Mouse (Mus musculus) frontal cortex, postnatal 10 days (tissue): ENCODE data around the gene Mrps10.
"Not testable (repeated sequence)": the region's sequence is repeated elsewhere in the genome, so short reads cannot be mapped to it uniquely, and the experiment has no call there.

ENCODE experiments used
- DNase-seq, 2 experiments: peaks; one replicate each; pipeline ENCODE4 v3.0.0; 2022; ENCODE audit warnings: low spot score in 2 of 2, mixed read lengths in 1 of 2

Mrps10 gene

GRCm38 (mm10) chr17:47368401-47369086 lies at the start of gene Mrps10:
Gene Mrps10, plus strand, starts transcription at chr17:47368887.
- peak; percentile 80 to 86 for DNase-seq

GRCm38 (mm10) chr17:47318972-47319625 lies 49.6 kb upstream of the Mrps10 start:
- DNase-seq, result no peak

DNA sequence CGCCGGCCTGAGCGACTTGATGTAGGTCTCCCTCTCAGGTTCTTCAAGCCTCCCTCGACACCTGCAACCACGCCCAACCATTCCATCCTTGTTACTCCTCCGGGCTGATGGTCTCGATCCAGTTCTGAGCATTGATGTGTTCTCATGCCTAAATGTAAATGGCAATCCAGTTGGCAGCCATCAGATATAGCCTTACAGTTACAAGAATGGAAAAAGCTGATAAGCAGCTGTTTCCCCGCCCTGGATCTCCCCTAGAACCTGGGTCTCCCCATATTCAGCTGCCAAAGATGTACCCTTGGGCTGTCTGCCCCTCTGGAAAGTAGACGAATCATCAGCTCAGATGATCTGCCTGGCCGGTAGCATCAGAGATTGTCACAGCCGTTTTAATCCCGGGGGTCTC lies 48.9 kb upstream of the Mrps10 start:
- DNase-seq, result no peak

- no peak for DNase-seq
Observed at GRCm38 (mm10) chr17:47322128-47322990, 46.3 kb upstream of the Mrps10 start.

DNA sequence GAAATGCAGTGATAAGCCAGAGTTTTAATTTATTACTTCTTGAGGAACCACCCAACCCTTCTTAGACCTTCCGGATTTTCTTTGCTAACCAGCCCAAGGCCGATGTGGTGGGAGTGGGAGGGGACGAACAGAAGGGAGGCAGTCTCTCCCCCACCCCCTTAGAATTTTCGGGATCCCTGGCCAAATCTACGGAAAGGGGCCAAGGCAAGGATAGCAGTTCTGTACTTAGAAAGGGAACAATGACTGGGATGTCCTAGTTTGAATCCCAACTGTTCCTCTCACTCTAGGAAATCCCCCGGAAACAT lies 45.7 kb upstream of the Mrps10 start:
- DNase-seq, result no peak

- no peak for DNase-seq
Observed at GRCm38 (mm10) chr17:47327559-47327958, 41.1 kb upstream of the Mrps10 start.

DNA sequence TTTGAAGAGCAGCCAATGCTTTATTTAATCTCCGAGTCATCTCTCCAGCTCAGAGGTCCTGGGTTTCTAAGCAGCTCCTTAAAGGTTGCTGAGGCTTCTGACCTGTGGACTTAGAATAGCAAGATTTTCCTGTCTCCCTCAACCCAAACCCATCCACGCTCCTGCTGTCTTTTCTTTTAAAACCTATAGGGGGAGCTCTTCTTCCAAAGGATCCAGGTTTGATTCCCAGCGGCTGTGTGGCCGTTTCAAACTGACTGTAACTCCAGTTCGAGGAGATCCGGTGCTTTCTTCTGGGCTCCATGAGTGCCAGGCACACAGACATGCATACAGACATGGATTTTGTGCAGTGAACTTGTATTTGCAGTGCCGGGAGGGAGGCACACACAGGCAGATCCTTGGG lies 40.7 kb upstream of the Mrps10 start:
- DNase-seq, result no peak

DNA sequence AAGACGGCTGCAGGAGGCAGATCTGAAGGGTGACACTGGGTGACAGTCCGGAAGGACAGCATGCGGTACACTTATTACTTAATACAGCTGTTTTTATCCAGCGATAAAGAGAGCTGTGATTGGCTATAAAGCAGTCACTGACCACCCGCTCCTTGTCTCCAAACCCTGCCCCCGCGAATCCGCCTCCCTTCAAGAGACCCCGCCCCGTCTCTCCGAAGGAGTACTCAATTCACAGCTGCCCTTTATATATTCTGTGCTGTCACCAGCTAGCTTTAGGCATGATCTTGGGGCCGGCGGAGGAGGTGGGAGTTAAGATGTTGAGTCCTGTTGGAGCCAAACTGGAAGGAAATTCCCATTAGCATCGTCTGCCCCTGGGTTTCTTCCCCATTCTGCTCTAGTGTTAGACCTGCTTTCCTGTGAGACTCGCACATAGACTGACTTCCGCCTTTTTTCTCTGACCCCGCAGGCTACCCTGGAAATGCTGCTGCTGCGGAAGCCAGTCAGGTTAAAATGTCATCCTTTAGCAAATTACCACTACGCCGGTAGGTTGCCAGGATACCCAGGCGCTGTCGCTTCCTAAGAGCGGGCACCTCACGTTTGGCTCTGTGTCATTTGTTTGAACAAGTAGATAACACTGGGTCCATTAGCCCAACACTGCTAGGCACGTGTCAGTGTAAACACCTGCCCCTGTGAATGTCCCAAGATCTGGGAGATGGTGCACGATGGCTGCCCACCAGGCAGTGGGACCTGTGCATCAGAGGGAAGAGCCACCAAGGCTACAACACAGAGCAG lies 39.9 kb upstream of the Mrps10 start:
- no peak for DNase-seq

DNA sequence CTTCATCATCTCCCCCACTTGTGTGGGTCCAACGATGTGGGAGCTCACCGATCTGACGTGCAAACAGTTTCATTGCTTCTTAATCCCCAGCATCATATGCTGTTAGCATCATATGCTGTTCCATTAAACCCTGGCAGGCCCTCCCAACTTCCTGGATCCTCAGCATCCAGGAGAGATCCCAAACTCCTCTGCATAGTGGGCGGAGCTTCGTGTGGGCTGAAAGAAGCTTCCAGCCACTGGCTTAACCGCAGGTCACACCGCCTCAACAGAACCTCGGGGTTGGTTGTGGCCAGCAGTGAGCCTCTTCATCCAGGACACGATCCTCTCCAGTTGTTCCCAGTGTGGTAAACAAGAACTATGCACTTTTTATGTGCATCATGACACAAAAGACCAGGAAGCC lies 38.1 kb upstream of the Mrps10 start:
- DNase-seq, result no peak

DNA sequence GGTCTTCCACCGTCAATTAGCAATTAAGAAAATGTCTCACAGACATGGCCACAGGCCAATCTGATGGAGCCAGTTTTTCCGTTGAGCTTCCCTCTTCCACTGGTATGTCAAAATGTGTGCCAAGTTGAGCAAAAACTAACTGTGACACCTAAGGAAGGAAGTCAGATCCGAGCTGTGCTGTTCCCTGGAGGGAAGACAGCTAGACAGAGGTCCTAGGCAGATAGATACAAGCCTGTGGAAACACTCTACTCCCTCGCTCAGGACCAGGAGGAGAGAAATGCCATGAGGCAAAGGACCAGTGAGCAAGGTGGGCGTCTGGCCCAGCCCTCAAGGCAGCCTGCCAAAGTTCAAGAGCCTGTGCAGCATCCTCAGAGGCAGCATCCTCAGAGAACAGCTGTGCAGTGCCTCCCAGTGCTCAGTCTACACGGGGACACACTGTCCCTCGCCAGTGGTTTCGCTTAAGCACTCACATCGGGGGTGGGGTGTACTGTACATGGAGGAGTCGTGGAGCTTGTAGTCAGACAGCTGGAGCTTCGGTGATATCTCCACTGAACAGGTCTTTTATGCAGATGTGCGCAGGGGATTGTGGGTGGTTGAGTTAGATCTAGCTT lies 36.6 kb upstream of the Mrps10 start:
- DNase-seq, result peak in 1 of 2 experiments; percentile 19

DNA sequence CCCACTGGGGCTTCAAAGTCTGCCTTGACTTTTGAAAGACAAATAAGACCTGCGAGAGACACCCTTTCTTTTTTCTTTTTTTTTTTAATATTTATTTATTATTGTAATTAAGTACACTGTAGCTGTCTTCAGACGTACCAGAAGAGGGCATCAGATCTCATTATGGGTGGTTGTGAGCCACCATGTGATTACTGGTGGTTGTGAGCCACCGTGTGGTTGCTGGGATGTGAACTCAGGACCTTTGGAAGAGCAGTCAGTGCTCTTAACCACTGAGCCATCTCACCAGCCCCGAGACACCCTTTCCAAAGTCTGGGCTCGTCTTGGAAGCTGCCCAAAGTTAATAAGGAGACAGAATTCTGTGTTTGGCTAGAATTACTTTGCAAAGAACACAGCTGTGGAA lies 36.0 kb upstream of the Mrps10 start:
- not testable (repeated sequence) for DNase-seq

DNA sequence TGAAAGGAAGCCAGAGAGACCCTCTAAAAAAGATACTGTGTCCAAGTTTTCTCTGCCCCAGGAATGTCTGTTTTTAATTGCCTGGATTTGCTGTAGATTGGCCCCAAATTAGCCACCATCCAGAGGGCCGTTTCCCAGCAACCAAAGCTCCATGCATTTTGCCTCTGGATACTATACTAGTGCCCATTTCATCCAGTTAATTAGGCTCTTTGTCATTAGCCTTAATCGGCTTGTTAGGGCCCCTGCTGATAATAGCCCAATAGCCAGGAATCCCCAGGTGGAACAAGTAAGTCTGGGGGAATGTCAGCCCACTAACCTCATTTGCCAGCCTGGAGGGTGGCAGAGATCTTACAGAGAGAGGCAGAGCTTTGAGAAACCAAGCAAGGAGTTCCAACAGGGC lies 35.3 kb upstream of the Mrps10 start:
- DNase-seq, result no peak

DNA sequence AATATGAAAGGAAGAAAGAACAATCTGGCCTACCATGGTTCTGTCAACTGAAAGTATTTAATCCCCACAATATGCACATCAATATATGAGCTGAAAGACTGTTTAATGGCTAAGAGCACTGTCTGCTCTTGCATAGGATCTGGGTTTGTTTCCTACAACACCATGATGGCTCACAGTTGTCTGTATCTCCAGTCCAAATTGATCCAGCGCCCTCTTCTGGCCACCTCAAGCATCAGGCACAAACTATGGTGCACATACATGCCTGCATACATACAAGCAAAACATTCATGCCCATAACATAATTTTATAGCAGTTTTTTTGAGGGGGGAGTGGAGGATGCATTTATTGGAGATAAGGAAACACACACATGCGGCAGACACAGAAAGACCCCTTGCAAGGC lies 25.6 kb upstream of the Mrps10 start:
- DNase-seq, result no peak

- DNase-seq, result no peak
Observed at GRCm38 (mm10) chr17:47349721-47350319, 18.9 kb upstream of the Mrps10 start.

DNA sequence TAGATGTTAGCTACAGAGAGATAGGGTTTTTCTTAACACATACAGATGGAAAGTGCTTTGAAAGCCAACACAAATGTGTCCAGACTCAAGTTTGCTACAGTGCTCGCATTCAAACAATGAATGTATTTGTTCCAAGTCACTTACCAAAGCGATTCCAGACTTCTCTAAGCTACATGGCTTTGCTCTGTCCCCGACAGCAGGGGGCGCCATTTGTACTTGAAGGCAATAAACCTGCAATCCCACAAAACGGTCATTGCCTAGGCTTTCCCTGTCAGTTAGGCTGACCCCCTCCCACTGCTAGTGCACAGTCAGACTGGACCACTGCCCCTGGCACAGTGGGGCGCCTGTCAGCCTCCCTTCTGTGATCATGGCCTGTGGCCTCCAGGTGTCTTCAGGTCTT lies 8.7 kb upstream of the Mrps10 start:
- peak in 1 of 2 experiments; percentile 27 for DNase-seq

DNA sequence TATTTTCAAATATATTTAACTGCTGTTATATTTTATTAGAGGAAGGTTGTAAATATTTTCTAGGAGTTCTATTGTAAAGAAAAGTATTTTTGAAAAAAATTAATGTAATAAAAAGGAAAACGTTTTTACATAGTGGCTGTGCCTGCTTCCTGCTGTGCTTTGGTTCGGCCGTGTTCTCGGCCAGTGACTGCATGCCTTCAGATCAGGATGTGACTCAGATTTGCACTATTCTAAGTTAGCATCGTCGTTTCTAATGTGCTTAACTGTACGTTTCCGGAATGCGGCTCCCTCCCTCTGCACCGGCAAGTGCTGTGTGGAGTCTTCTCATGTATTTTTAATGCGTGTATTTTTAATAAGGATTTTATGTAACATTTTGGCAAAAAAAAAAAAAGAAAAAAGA lies 7.3 kb upstream of the Mrps10 start:
- DNase-seq, result no peak

- no peak for DNase-seq
Observed at GRCm38 (mm10) chr17:47369087-47369443, 378 bp downstream of the Mrps10 start.

GRCm38 (mm10) chr17:47371451-47371850 lies 2.8 kb downstream of the Mrps10 start:
- DNase-seq, result peak in 1 of 2 experiments; percentile 39

DNA sequence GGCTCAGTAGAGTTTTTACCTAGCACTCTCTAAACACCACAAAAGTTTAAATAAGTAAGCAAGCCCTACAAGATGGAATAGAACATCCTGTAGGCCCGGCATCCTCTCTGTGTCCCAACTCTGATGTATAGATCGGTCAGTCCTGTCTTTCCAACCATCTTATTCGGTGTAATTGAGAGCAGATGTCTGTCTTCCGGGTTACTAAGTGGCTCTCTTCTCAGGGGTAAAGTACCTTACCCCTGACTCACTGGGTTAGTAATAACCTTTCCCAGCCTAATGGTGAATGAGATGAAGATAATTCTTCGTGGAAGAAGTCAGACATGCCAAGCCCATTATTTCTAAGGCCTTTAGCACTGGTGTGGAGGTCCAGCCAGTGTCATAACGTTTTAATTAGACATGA lies 5.3 kb downstream of the Mrps10 start:
- no peak for DNase-seq

DNA sequence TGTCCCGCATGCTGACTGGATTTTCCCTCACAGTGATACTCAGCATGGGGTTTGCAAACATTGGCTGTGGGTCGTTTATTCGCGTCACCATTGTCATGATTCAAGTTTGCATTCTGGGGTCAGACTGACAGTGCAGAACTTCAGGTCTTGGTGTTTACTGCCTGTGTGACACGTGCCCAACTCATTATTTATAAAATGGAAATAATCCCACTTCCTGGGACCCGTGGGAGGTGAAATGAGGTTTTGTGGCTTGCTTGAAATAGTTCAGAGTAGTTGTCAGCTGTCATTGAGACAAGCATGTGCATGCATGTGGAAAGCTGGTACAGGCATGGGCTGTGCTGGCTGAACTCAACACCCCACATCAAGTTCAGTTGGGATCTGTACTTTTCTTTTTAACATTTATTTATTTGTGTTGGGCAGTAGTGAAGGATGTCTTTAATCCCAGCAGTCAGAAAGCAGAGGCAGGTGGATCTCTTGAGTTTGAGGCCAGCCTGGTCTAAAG lies 8.1 kb downstream of the Mrps10 start:
- no peak for DNase-seq

- no peak for DNase-seq
Observed at GRCm38 (mm10) chr17:47378133-47378532, 9.4 kb downstream of the Mrps10 start.
